Mouse (Mus musculus): ENCODE results near the gene Olfr739. TPM values are rescaled to one million over a fixed set of nuclear protein-coding genes. Genes with fewer than 3 reads are reported as not detected.

Olfr739 gene
- polyA plus RNA-seq (2012; rRNA removed; ENCODE audit: low replicate concordance) = not detected in 2 replicates

DNA sequence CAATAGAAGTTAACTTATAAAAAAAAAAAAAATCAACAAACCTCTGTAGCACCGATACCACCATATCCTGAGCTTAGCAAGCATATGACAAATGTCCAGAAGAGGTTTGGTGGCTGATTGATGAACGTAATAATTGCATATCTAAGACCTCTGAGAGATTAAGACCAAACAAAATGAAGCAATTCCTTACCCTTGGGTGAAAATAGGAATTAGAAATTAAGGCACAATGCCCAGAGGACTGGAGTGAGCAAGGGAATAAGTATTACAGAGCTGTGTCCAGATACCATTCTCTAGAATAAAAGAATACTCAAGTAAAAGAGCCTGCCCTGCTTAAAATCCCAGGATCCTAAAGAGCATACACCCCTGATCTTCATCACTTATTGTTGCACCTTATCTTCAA, at the start of gene Olfr739:
TSS of gene Olfr739 (plus strand) at position 301 of the 400 bp plus-strand sequence.

GRCm38 (mm10) chr14:50380863-50381262, 37.6 kb upstream of the Olfr739 start, which contains the start of gene Olfr736:
TSS of gene Olfr736 (plus strand) at chr14:50381163.

DNA sequence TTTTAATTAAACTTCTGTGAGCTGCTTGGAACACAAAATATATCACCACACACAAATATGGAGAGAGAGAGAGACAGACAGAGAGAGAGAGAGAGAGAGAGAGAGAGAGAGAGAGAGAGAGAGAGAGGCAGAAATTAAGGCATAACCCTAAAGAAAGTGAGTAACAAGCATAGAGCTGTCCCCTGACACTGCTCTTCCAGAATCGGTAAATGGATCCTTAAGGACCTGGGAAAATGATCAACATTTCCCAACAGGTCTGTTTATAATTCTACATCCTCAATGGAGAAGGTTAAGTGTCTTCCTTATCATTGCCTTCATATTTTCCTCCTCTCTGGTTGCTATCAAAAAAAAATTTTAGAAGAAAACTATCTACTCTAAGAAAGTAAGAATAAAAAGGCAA, 11.2 kb upstream of the Olfr739 start, which contains the start of gene Olfr738:
TSS of gene Olfr738 (plus strand) at position 301 of the 400 bp plus-strand sequence.

GRCm38 (mm10) chr14:50445245-50445644, 26.8 kb downstream of the Olfr739 start, which contains the start of gene Olfr740:
TSS of gene Olfr740 (plus strand) at chr14:50445545.

GRCm38 (mm10) chr14:50472438-50472837, 54.0 kb downstream of the Olfr739 start, which contains the start of gene Olfr741:
TSS of gene Olfr741 (plus strand) at chr14:50472738.

Other genes starting within 250 kb of the Olfr739 start
- gene Olfr730, start 230.4 kb upstream of the Olfr739 start, polyA plus RNA-seq (2012; rRNA removed; ENCODE audit: low replicate concordance) = 0.04 TPM in 1 of 2 replicates, not detected in the other
- gene Olfr731, start 176.8 kb upstream of the Olfr739 start, polyA plus RNA-seq (2012; rRNA removed; ENCODE audit: low replicate concordance) = 0.13 TPM in 1 of 2 replicates, not detected in the other
- not detected in 2 replicates for gene Olfr732, start 134.4 kb upstream of the Olfr739 start, polyA plus RNA-seq (2012; rRNA removed; ENCODE audit: low replicate concordance)
- 0.14 and 0.40 TPM in 2 replicates for gene Olfr733, start 117.1 kb upstream of the Olfr739 start, polyA plus RNA-seq (2012; rRNA removed; ENCODE audit: low replicate concordance)
- gene Olfr734, start 91.9 kb upstream of the Olfr739 start, polyA plus RNA-seq (2012; rRNA removed; ENCODE audit: low replicate concordance) = not detected in 2 replicates
- gene Olfr735, start 69.8 kb upstream of the Olfr739 start, polyA plus RNA-seq (2012; rRNA removed; ENCODE audit: low replicate concordance) = 0.31 and 0.62 TPM in 2 replicates
- gene Tlr11, start 60.7 kb upstream of the Olfr739 start, polyA plus RNA-seq (2012; rRNA removed; ENCODE audit: low replicate concordance) = 1.6 and 3.3 TPM in 2 replicates
- gene Olfr736, start 37.5 kb upstream of the Olfr739 start, polyA plus RNA-seq (2012; rRNA removed; ENCODE audit: low replicate concordance) = not detected in 2 replicates
- gene Olfr738, start 11.1 kb upstream of the Olfr739 start, polyA plus RNA-seq (2012; rRNA removed; ENCODE audit: low replicate concordance) = not detected in 2 replicates
- not detected in 2 replicates for gene Olfr740, start 26.9 kb downstream of the Olfr739 start, polyA plus RNA-seq (2012; rRNA removed; ENCODE audit: low replicate concordance)
- not detected in 2 replicates for gene Olfr741, start 54.1 kb downstream of the Olfr739 start, polyA plus RNA-seq (2012; rRNA removed; ENCODE audit: low replicate concordance)
- not detected in 2 replicates for gene Olfr742, start 85.0 kb downstream of the Olfr739 start, polyA plus RNA-seq (2012; rRNA removed; ENCODE audit: low replicate concordance)
- gene Olfr743, start 103.2 kb downstream of the Olfr739 start, polyA plus RNA-seq (2012; rRNA removed; ENCODE audit: low replicate concordance) = not detected in 2 replicates
- not detected in 2 replicates for gene Olfr744, start 196.3 kb downstream of the Olfr739 start, polyA plus RNA-seq (2012; rRNA removed; ENCODE audit: low replicate concordance)
- not detected in 2 replicates for gene Olfr745, start 220.8 kb downstream of the Olfr739 start, polyA plus RNA-seq (2012; rRNA removed; ENCODE audit: low replicate concordance)
- not detected in 2 replicates for gene Olfr746, start 228.5 kb downstream of the Olfr739 start, polyA plus RNA-seq (2012; rRNA removed; ENCODE audit: low replicate concordance)